Mouse (Mus musculus) left cerebral cortex, adult 18-20 months (tissue): Measurements from ENCODE around the gene Tcf7l2. TPM values are rescaled to one million over a fixed set of nuclear protein-coding genes. Genes with fewer than 3 reads are reported as not detected.
A peak's percentile ranks its signal among the peaks of the same experiment; 100 is the strongest.

Experiments
- DNase-seq, 2 experiments: peaks; one replicate each; pipeline ENCODE4 v3.0.0; 2021 to 2022; ENCODE audit warnings: low spot score in 2 of 2, mixed read lengths in 1 of 2
- total RNA-seq, 2 experiments: library from RNA; stranded (reverse); gene quantifications; 2 replicates each; pipeline ENCODE4 v1.2.3; 2021

Tcf7l2 gene
- total RNA-seq, 2 experiments from 2014 or later = 7.4 to 8.9 TPM

DNA sequence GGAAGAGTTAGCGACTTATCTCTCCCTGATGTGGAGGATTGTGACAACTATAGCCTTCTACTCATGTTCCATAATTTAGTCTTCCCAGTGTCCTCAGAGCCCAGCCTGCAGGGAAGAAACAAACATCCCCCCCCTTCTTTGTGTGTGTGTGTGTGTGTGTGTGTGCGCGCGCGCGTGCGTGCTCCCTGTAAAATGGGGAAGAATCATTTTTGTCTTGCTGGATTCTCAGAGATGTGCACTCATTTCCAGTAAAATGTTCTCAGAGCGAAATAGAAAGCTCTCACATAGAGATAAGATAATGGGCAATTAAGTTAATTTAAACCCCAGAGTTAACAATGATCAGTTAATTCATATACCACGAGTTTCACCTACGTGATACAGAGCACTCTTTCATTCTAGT is 112.8 kb downstream of the Tcf7l2 start:
- DNase-seq = no peak

DNA sequence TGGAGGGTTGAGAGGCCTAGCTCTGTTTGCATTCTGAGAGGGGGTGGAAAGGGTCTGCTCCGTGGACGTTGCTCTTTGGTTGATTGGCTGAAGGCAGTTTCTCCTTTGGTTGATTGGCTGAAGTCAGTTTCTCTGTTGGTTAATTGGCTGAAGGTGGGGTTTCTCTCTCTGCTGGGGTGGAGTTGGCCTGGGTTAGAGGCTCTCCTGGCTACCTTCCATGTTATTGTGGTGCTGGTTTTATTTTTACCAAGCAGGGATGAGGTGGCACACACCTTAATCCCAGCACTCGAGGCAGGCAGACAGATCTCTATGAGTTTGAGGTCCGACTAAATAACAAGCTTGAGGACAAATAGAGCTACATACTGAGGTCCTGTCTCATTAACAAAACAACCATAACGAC is 114.0 kb downstream of the Tcf7l2 start:
- DNase-seq = no peak

- no peak for DNase-seq
These were observed 115.7 kb downstream of the Tcf7l2 start for GRCm38 (mm10) chr19:55857328-55857727.

GRCm38 (mm10) chr19:55860009-55860743 is 118.6 kb downstream of the Tcf7l2 start:
- no peak for DNase-seq

GRCm38 (mm10) chr19:55861746-55862145 is 120.1 kb downstream of the Tcf7l2 start:
- DNase-seq = no peak

DNA sequence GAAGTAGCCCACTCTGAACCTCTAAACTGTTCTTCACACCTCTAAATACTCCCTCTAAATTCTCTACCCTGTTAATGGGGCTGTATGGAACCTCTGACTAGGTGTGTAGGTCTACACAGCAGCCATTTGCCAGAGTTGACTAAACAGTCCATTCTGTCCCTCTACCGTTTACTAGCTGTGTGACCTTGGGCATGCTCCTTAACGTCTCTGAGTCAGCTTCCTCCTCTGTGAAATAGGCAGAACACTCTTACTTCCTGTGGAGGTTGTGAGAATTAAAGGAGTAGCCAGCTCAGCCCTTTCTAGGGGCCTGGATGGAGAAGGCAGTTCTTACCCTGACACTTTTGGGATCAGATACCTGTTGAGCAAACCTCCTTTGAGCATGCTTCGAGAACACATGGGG is 120.9 kb downstream of the Tcf7l2 start:
- DNase-seq = no peak

DNA sequence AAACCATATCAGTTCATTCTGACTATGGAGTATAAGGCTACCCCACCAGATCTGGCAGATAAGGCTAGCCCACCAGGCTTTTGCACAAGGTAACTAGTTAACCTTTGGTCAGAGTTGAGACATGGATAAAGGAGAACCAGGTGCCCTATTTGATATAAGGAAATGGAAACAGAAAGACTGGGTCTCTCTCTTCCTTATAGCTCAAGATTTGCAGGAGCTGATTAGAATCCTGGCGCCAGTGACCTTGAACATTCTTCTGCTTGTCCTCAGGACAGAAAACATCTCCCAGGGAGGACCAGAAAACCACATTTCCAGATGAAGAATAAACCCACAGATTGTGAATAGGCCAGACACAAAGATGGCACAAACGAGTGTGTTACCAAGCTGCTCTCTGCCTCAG is 123.4 kb downstream of the Tcf7l2 start:
- DNase-seq = no peak

DNA sequence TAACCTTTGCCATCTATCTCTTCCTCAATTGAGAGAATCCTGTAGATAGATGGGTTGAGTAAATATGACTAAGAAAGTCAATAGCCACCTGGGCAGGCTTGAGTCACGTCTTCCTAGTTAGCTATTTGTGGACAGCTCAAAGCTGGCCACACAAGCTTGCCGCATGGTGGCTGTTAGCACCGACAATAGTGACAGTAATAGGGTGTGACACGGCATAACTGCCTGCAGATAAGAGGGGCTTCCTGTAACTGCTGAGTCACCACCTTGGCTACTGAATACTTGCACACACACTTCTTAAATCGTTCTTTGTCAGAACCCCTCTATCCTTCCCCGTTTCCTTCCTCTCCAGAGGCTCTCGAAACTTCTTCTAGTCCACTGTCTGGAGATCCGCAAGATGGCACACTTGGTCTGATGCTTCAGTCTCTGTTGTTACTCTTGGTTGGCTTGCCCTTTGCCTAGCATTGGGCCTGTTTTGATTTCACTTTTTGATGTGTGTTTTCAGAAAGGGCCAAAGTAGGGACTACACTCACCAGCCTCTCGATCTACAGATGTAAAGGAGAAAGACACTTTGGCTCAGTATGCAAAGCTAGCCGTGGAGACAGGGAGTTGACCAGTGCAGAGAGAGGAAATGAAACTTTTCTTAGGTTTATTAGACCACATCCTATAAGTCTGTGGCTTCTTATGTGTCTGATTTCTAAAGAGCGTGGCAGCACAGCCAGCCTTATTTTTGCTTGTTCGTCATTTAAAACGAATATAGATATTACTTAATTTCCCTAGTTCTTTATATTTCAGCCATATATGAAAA is 124.4 kb downstream of the Tcf7l2 start:
- no peak for DNase-seq

GRCm38 (mm10) chr19:55867255-55867654 is 125.6 kb downstream of the Tcf7l2 start:
- no peak for DNase-seq

DNA sequence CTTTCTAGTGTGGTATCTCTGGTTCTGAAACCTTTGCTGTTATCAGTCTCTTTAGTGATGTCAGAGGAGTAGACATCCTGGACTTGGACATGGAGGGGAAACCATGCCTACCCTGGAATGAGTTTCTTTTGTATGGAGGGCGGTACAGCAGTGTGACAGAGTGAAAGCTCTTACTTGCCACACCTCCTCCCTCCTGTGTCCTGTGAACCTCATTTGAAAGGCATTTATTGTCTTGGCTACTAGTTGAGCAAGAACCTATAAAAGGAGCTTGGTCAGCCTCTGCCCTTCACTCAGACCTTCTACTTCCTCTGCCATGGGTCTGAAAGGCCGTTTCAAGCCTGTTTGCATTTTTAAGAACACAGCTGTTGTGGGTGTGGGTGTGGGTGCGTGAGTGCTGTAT is 126.3 kb downstream of the Tcf7l2 start:
- DNase-seq = no peak

GRCm38 (mm10) chr19:55868597-55868996 is 127.0 kb downstream of the Tcf7l2 start:
- DNase-seq = no peak

- DNase-seq = no peak
These were observed 129.2 kb downstream of the Tcf7l2 start for GRCm38 (mm10) chr19:55870825-55871224.

GRCm38 (mm10) chr19:55871496-55871895 is 129.9 kb downstream of the Tcf7l2 start:
- no peak for DNase-seq

DNA sequence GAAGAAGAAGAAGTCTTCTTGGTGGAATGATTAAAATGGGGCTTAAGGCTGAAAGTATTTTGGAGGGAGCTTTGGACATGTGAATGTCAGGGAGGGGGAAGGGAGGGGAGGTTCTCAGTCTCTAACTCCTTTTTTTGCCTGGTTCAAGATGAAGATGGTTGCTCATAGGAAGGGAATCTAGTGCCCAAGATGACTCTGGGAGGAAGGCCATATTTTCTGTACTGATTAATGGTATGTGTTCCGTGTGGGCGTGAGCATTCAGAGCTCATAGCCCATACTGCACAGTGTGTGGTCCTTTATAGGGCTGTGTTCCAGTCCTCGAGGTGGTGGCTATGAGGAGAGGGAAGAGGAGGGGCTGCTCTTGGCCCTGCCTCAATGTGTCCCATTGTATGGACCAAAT is 131.6 kb downstream of the Tcf7l2 start:
- DNase-seq = no peak

GRCm38 (mm10) chr19:55876501-55876900 is 134.9 kb downstream of the Tcf7l2 start:
- peak; percentile 8 to 23 for DNase-seq

DNA sequence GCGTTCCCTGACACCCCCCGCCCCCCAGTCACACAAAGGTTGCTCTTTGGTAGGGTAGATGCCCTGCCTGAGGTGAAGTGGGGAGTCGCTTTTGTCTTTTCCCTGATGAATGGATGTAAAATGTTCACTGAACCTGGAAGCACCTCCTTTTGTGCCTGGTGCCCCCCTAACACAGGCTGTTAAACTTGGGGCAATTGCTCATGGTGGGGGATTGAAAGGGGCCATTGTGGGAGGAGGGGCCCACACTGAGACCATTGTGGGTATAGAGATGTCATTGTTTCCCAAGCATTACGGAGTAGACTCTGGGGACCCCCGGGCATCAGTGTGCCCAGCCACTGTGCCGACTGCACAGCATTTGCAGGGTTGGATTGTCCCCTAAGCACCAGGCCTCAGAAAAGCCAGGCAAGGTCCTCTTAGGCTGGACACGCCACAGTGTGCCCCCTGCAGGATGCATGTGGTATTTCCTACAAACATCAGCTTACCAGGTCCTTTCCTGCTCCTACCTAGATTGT is 135.8 kb downstream of the Tcf7l2 start:
- peak; percentile 45 to 66 for DNase-seq

GRCm38 (mm10) chr19:55880664-55881359 is 139.2 kb downstream of the Tcf7l2 start:
- DNase-seq = peak in 1 of 2 experiments; percentile 8

GRCm38 (mm10) chr19:55886536-55886935 is 144.9 kb downstream of the Tcf7l2 start:
- no peak for DNase-seq

DNA sequence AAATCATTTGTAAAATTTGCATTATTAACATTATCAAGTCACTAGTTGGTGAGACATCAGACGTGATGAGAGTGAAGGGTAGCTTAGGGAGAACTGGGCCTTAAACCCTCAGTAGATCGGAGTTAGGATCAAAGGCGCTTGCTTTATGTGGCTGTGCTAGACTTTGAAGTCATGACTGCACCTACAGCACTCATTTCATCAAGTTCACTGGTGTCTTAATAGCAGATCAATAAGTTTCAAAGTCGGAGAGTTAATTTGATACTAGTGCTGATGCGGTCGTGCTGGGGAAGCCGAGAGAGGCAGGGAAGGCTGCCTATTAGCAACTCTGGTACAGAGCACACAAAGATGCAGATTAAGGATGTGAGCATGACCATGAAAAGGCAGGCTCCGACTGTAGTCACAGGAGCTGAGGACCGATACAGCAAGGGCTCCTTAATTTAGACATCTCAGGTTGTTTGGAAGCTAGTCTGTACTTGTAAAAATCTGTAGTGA is 150.1 kb downstream of the Tcf7l2 start:
- DNase-seq = no peak

- DNase-seq = no peak
These were observed 151.9 kb downstream of the Tcf7l2 start for GRCm38 (mm10) chr19:55893557-55893956.

DNA sequence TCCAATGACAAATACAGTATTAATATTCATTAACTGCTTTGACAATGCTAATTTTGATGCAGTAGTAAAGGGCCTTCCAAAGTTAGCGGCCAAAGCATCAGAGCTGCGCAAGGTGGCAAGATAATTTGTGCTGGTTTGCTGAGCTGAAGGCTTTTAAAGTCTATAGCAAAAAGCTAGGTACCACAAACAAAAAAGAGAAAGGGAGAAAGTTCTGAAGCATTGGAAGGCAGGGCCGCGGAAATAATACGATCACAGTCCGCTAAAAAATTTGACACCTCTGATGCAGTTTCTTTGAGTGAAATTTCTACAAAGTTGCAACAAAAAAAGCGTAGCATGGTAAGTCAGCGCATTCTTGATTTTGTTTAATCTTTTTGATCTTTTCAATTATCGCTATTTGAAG is 152.8 kb downstream of the Tcf7l2 start:
- no peak for DNase-seq
